Mouse (Mus musculus) gastrocnemius, adult 2 months (tissue): Measurements from ENCODE around the gene As3mt. TPM values are rescaled to one million over a fixed set of nuclear protein-coding genes. Genes with fewer than 3 reads are reported as not detected.
"Not testable (repeated sequence)": the region's sequence is repeated elsewhere in the genome, so short reads cannot be mapped to it uniquely, and the experiment has no call there.

Experiments used
- DNase-seq: peaks from one replicate; pipeline ENCODE4 v3.0.0; 2022
- H3K27ac ChIP-seq: fragments of 200-600 bp; 2 replicates; pipeline ENCODE4 v1.8.1; 2022; ENCODE audit warnings: mild to moderate bottlenecking
- H3K4me3 ChIP-seq: fragments of 200-600 bp; 2 replicates; pipeline ENCODE4 v1.8.1; 2022; ENCODE audit warnings: mild to moderate bottlenecking, moderate library complexity
- CTCF ChIP-seq: fragments of 200-600 bp; IDR thresholded peaks from 2 replicates; pipeline ENCODE4 v1.8.1; 2022; ENCODE audit warnings: antibody characterized with exemption, mild to moderate bottlenecking, moderate library complexity
- intact Hi-C: fragments of 180-260 bp; cut with DNase I; formaldehyde crosslinking; loops from one replicate; pipeline ENCODE4 v1.15.1; 2025
- total RNA-seq, 2 experiments: library from RNA; stranded (reverse); gene quantifications; 2 replicates each; pipeline ENCODE4 v1.2.3; 2021

The As3mt gene
- total RNA-seq, 2 experiments from 2014 or later, result 76.3 to 106 TPM

- no peak for DNase-seq
- Histone ChIP-seq H3K4me3 (no peak overlapping the region), H3K27ac (no peak overlapping the region)
- TF ChIP-seq CTCF, result no peak
- intact Hi-C loops, result no loop called here
Observed at GRCm38 (mm10) chr19:46735241-46735640, 28.0 kb downstream of the As3mt start.

GRCm38 (mm10) chr19:46737106-46737505 is 29.8 kb downstream of the As3mt start:
- DNase-seq, result no peak
- TF ChIP-seq CTCF, result no peak
- Histone ChIP-seq H3K4me3 (no peak overlapping the region), H3K27ac (no peak overlapping the region)
- intact Hi-C loops, result no loop called here

GRCm38 (mm10) chr19:46740341-46741008 is 33.2 kb downstream of the As3mt start:
- H3K27ac ChIP-seq, result no peak overlapping the region
- intact Hi-C loops, result loop anchor here (1.0 kb wide), 2 partner anchors 70 to 153 kb away; no protein-coding TSS in a partner anchor
- DNase-seq, result peak; percentile 49
- no peak overlapping the region for H3K4me3 ChIP-seq
- peak; percentile 93 for TF ChIP-seq CTCF

- no peak overlapping the region for H3K4me3 ChIP-seq
- no peak overlapping the region for H3K27ac ChIP-seq
- no peak for TF ChIP-seq CTCF
- intact Hi-C loops, result no loop called here
- no peak for DNase-seq
Observed at GRCm38 (mm10) chr19:46741574-46741973, 34.3 kb downstream of the As3mt start.

- no peak for DNase-seq
- TF ChIP-seq CTCF, result no peak
- H3K27ac ChIP-seq, result no peak overlapping the region
- intact Hi-C loops, result no loop called here
- H3K4me3 ChIP-seq, result no peak overlapping the region
Observed at GRCm38 (mm10) chr19:46744681-46745080, 37.4 kb downstream of the As3mt start.

- Histone ChIP-seq H3K4me3 (no peak overlapping the region), H3K27ac (no peak overlapping the region)
- TF ChIP-seq CTCF, result no peak
- no peak for DNase-seq
- intact Hi-C loops, result no loop called here
Observed at GRCm38 (mm10) chr19:46747799-46748198, 40.5 kb downstream of the As3mt start.

- no peak for TF ChIP-seq CTCF
- no peak for DNase-seq
- Histone ChIP-seq H3K4me3 (no peak overlapping the region), H3K27ac (no peak overlapping the region)
- intact Hi-C loops, result no loop called here
Observed at GRCm38 (mm10) chr19:46752235-46752634, 45.0 kb downstream of the As3mt start.

- DNase-seq, result peak; percentile 51
- Histone ChIP-seq H3K4me3 (no peak overlapping the region), H3K27ac (no peak overlapping the region)
- TF ChIP-seq CTCF, result peak; percentile 79
- intact Hi-C loops, result loop anchor here (5.0 kb wide), 1 partner anchor 83 kb away; the partner anchor contains the start of gene Cyp17a1
Observed at GRCm38 (mm10) chr19:46755066-46755465, 47.8 kb downstream of the As3mt start.

- DNase-seq, result no peak
- no peak overlapping the region for H3K27ac ChIP-seq
- no peak for TF ChIP-seq CTCF
- H3K4me3 ChIP-seq, result no peak overlapping the region
- intact Hi-C loops, result loop anchor here (5.0 kb wide), 1 partner anchor 84 kb away; the partner anchor contains the start of gene Cyp17a1
Observed at GRCm38 (mm10) chr19:46756221-46756620, 49.0 kb downstream of the As3mt start.

- DNase-seq, result no peak
- intact Hi-C loops, result loop anchor here (5.0 kb wide), 1 partner anchor 87 kb away; the partner anchor contains the start of gene Cyp17a1
- H3K4me3 ChIP-seq, result no peak overlapping the region
- no peak overlapping the region for H3K27ac ChIP-seq
- no peak for TF ChIP-seq CTCF
Observed at GRCm38 (mm10) chr19:46759096-46759495, 51.8 kb downstream of the As3mt start.

GRCm38 (mm10) chr19:46759909-46760308 is 52.7 kb downstream of the As3mt start:
- not testable (repeated sequence) for DNase-seq, H3K4me3 ChIP-seq, H3K27ac ChIP-seq
- intact Hi-C loops, result loop anchor here (1.0 to 5.0 kb wide), 3 partner anchors 88 to 231 kb away; partner anchors contain the start of gene Cyp17a1

GRCm38 (mm10) chr19:46760375-46761160 is 53.3 kb downstream of the As3mt start:
- intact Hi-C loops, result loop anchor here (1.0 kb wide), 2 partner anchors 109 to 231 kb away; no protein-coding TSS in a partner anchor
- TF ChIP-seq CTCF, result peak; percentile 95
- peak overlapping the region; percentile 93 for H3K4me3 ChIP-seq
- peak; percentile 91 for DNase-seq
- H3K27ac ChIP-seq, result peak overlapping the region; percentile 94
